Mouse (Mus musculus) stomach, postnatal 0 days (tissue): ENCODE data around the gene Tmed6. TPM values are rescaled to one million over a fixed set of nuclear protein-coding genes. Genes with fewer than 3 reads are reported as not detected.
"Not testable (repeated sequence)": the region's sequence is repeated elsewhere in the genome, so short reads cannot be mapped to it uniquely, and the experiment has no call there.

Source experiments
- ATAC-seq: fragments of 200-750 bp; cut with Nextera tagmentation; 2 replicates; pipeline ENCODE4 v1.8.0; 2017; ENCODE audit not compliant: low FRiP score, low TSS enrichment
- DNase-seq: peaks from one replicate; pipeline ENCODE4 v3.0.0-alpha.2; 2016; ENCODE audit warnings: low spot score
- H3K27ac ChIP-seq: fragments of 300-500 bp; sonication (generic); replicated peaks from 2 replicates; pipeline ENCODE4 v1.5.1; 2014; ENCODE audit warnings: mild to moderate bottlenecking, control low read depth
- H3K27me3 ChIP-seq: fragments of 300-500 bp; sonication (generic); 2 replicates; pipeline ENCODE4 v1.6.1; 2014; ENCODE audit warnings: low read length; ENCODE audit not compliant: control insufficient read depth, insufficient read depth
- H3K36me3 ChIP-seq: fragments of 300-500 bp; sonication (generic); 2 replicates; pipeline ENCODE4 v1.6.1; 2014; ENCODE audit warnings: low read length, mixed read lengths; ENCODE audit not compliant: control insufficient read depth, insufficient read depth
- H3K4me1 ChIP-seq: fragments of 300-500 bp; sonication (generic); replicated peaks from 2 replicates; pipeline ENCODE4 v1.6.1; 2014; ENCODE audit warnings: antibody characterized with exemption; ENCODE audit not compliant: control insufficient read depth, insufficient read depth
- H3K4me2 ChIP-seq: fragments of 300-500 bp; sonication (generic); replicated peaks from 2 replicates; pipeline ENCODE4 v1.6.1; 2014; ENCODE audit warnings: low read depth, mild to moderate bottlenecking, control low read depth, moderate library complexity
- H3K4me3 ChIP-seq: fragments of 300-500 bp; sonication (generic); 2 replicates; pipeline ENCODE4 v1.5.1; 2014; ENCODE audit warnings: low read depth, low read length, control low read depth
- H3K9ac ChIP-seq: fragments of 300-500 bp; sonication (generic); 2 replicates; pipeline ENCODE4 v1.6.1; 2014; ENCODE audit warnings: mild to moderate bottlenecking, low read length, control low read depth, mixed read lengths
- H3K9me3 ChIP-seq: fragments of 300-500 bp; sonication (generic); 2 replicates; pipeline ENCODE4 v1.6.1; 2016; ENCODE audit warnings: low read length; ENCODE audit not compliant: control insufficient read depth
- CTCF ChIP-seq: IDR thresholded peaks from 2 replicates; pipeline ENCODE4 v1.5.1; 2016; ENCODE audit warnings: antibody characterized with exemption, low read depth, mild to moderate bottlenecking, moderate library complexity
- EP300 ChIP-seq: optimal IDR thresholded peaks from 2 replicates; pipeline ENCODE3; 2016; ENCODE audit warnings: antibody characterized with exemption
- WGBS: fragments of 180-500 bp; shearing (Covaris S2); extraction: QIAGEN DNeasy Blood & Tissue Kit; methylation state at CpG from one replicate; pipeline ENCODE4 v1.1.7; 2014; 5-methylcytosine and 5-hydroxymethylcytosine counted together
- polyA plus RNA-seq: library from polyadenylated mRNA; unstranded; fragments of >200 nt; fragmentation: Nextera tagmentation; extraction: Ambion mirVana; gene quantifications from 2 replicates; pipeline ENCODE4 v1.2.1, GENCODE M21; 2015

Tmed6 gene
- polyA plus RNA-seq, 1 experiment from 2014 or later = 79.6 TPM

DNA sequence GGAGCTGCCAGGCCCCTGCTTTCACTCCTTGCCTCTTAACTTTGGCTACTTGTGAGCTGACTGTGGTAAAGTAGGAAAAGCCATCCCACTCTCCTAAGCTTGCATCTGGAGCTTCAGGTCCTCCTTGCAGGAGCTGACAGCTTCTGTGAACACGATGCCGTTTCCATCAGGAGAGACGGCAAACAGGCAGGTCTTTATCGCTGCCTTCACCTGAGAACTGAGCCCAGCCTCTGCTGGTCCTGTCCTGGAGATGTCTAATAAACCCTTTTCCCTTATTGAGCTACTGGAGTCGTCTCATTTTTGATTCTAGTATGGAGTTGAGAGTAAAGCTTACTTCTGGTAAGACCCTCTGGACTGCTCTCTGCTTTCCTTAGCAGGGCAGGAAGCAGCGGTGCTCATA lies 20.0 kb downstream of the Tmed6 start:
- Histone ChIP-seq H3K9me3 (no peaks in the 10 kb centered on the region), H3K4me1 (no peaks in the 10 kb centered on the region), H3K27me3 (no peaks in the 10 kb centered on the region), H3K27ac (no peak overlapping the region), H3K4me3 (no peak overlapping the region), H3K36me3 (peaks cover 32% of the 10 kb centered on the region), H3K4me2 (no peak overlapping the region), H3K9ac (no peak overlapping the region)
- TF ChIP-seq CTCF (no peak), EP300 (no peak)
- DNase-seq (no peak), ATAC-seq (no peak)
- 90% methylated on average over 6 of the region's 6 CpGs for WGBS

- no peaks in the 10 kb centered on the region for H3K27me3 ChIP-seq
- no peaks in the 10 kb centered on the region for H3K4me1 ChIP-seq
- ATAC-seq = no peak
- H3K4me3 ChIP-seq = no peak overlapping the region
- no peaks in the 10 kb centered on the region for H3K9me3 ChIP-seq
- no peak overlapping the region for H3K9ac ChIP-seq
- DNase-seq = no peak
- H3K27ac ChIP-seq = no peak overlapping the region
- peaks cover 38% of the 10 kb centered on the region for H3K36me3 ChIP-seq
- no peak for TF ChIP-seq CTCF
- TF ChIP-seq EP300 = no peak
- WGBS = 81% methylated on average over 7 of the region's 7 CpGs
- no peak overlapping the region for H3K4me2 ChIP-seq
These were observed 24.8 kb downstream of the Tmed6 start for GRCm38 (mm10) chr8:107040632-107041031.

GRCm38 (mm10) chr8:107036626-107037025 lies 28.8 kb downstream of the Tmed6 start:
- WGBS = 74% methylated on average over 8 of the region's 8 CpGs
- no peak overlapping the region for H3K9ac ChIP-seq
- no peak for DNase-seq
- H3K36me3 ChIP-seq = peaks cover 12% of the 10 kb centered on the region; the same call in 1 of the 2 replicates
- 0 out of 2 replicates have a peak, but pooled peaks cover 2% of the 10 kb centered on the region for H3K4me1 ChIP-seq
- TF ChIP-seq CTCF (no peak), EP300 (no peak)
- ATAC-seq = no peak
- no peak overlapping the region for H3K27ac ChIP-seq
- no peak overlapping the region for H3K4me2 ChIP-seq
- H3K4me3 ChIP-seq = no peak overlapping the region
- H3K27me3 ChIP-seq = no peaks in the 10 kb centered on the region
- H3K9me3 ChIP-seq = no peaks in the 10 kb centered on the region

DNA sequence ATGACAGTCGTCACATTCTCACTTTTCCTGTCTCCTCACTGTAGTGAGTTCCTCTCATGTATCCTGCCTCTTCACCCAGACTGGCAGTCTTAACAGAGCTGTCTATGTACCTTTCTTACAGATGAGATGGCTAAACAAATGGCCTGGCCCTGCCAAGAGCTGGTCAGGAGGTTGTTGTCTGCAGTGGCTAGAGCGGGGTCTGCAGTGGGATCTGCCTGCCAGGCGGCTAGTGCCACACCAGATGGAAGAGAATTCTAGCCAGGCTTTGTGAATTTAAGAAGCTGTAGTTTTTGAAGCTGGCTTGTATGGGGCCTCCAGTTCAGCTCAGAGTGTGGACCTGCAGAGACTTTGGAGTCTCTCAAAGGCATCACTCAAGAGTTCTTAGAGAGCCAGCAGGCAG lies 29.8 kb downstream of the Tmed6 start:
- H3K4me1 ChIP-seq = 0 out of 2 replicates have a peak, but pooled peaks cover 2% of the 10 kb centered on the region
- peaks cover 7% of the 10 kb centered on the region; the same call in 1 of the 2 replicates for H3K36me3 ChIP-seq
- WGBS = 95% methylated on average over 3 of the region's 3 CpGs
- DNase-seq (no peak), ATAC-seq (no peak)
- no peaks in the 10 kb centered on the region for H3K27me3 ChIP-seq
- no peaks in the 10 kb centered on the region for H3K9me3 ChIP-seq
- H3K4me3 ChIP-seq = no peak overlapping the region
- no peak overlapping the region for H3K27ac ChIP-seq
- H3K4me2 ChIP-seq = no peak overlapping the region
- H3K9ac ChIP-seq = no peak overlapping the region
- no peak for TF ChIP-seq EP300
- TF ChIP-seq CTCF = no peak

DNA sequence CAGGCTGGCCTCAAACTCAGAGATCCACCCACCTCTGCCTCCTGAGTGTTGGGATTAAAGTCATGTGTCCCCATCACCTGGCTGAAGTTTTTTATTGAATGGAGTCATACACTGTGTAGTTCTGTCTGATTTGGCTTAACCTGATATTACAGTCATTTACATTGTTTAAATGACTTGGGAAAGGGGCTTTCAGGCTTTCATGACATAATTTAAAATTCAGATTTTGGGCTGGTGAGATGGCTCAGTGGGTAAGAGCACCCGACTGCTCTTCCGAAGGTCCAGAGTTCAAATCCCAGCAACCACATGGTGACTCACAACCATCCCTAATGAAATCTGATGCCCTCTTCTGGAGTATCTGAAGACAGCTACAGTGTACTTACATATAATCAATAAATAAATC lies 31.8 kb downstream of the Tmed6 start:
- not testable (repeated sequence) for H3K9me3 ChIP-seq, H3K4me3 ChIP-seq, DNase-seq, H3K4me1 ChIP-seq, ATAC-seq, H3K27me3 ChIP-seq, H3K36me3 ChIP-seq, H3K4me2 ChIP-seq, H3K9ac ChIP-seq, H3K27ac ChIP-seq
- WGBS = 90% methylated on average over 2 of the region's 2 CpGs

DNA sequence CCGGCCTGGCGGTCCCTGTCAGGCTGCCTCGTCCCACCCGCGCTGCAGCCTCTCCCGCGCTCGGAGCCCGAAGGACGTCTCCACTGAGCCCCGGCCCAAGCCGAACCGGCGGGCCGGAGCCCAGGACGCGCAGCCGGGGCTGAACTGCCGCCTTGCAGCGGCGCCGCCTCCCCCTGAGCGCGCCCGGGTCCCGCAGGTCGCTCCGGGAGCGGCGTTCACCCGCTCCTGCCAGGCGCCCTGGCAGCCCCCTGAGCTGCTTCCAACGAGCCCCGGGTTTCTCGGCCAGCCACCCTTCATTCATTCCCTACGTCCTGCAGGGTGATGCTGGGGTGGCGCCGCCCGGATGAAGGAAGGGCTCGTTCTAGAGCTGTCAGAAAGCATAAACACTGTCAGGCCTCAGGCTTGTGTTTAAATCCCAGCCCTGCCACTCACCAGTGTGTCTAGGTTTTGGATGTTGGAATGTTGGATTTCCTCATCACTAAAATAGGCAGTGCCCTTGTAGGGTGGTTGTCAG lies 33.8 kb downstream of the Tmed6 start:
- H3K36me3 ChIP-seq = 0 out of 2 replicates have a peak, but pooled peaks cover 2% of the 10 kb centered on the region
- 0 out of 2 replicates have a peak, but pooled peaks cover 2% of the 10 kb centered on the region for H3K4me1 ChIP-seq
- TF ChIP-seq EP300 (no peak), CTCF (no peak)
- DNase-seq (no peak), ATAC-seq (no peak)
- under 1% methylated on average over 39 of the region's 40 CpGs for WGBS
- no peaks in the 10 kb centered on the region for H3K9me3 ChIP-seq
- H3K27me3 ChIP-seq = no peaks in the 10 kb centered on the region
- H3K4me3 ChIP-seq = peak overlapping the region; percentile 94
- H3K27ac ChIP-seq = peak overlapping the region; percentile 86
- peak overlapping the region; percentile 95 for H3K9ac ChIP-seq
- peak overlapping the region; percentile 90 for H3K4me2 ChIP-seq
